Mouse (Mus musculus) 416B (cell line): ENCODE measurements at regions not wholly inside any gene's neighbourhood (a gene's known extent, or its start where the extent isn't known, plus 50 kb on each side); places are given as distances from the start of the nearest gene placed in this dataset.

Experiments used
- DNase-seq: peaks from one replicate; pipeline ENCODE4 v3.0.0; 2011; ENCODE audit warnings: low read depth

GRCm38 (mm10) chr7:68686396-68687139 lies 62.5 kb downstream of the Arrdc4 start:
- no peak for DNase-seq

- DNase-seq, result peak; percentile 1
These were observed 66.0 kb downstream of the Arrdc4 start for GRCm38 (mm10) chr7:68682929-68683643.

GRCm38 (mm10) chr7:68682318-68682728 lies 66.7 kb downstream of the Arrdc4 start:
- DNase-seq, result no peak

- DNase-seq, result no peak
These were observed 69.3 kb downstream of the Arrdc4 start for GRCm38 (mm10) chr7:68679770-68680169.

- DNase-seq, result peak; percentile 34
These were observed 81.0 kb downstream of the Arrdc4 start for GRCm38 (mm10) chr7:68667790-68668732.

- DNase-seq, result no peak
These were observed 81.8 kb downstream of the Arrdc4 start for GRCm38 (mm10) chr7:68667215-68667614.

- peak; percentile 2 for DNase-seq
These were observed 92.7 kb downstream of the Arrdc4 start for GRCm38 (mm10) chr7:68656354-68656753.

GRCm38 (mm10) chr7:68653534-68653933 lies 95.5 kb downstream of the Arrdc4 start:
- no peak for DNase-seq

GRCm38 (mm10) chr7:68651418-68651817 lies 97.6 kb downstream of the Arrdc4 start:
- peak; percentile 12 for DNase-seq

- DNase-seq, result no peak
These were observed 111.4 kb downstream of the Arrdc4 start for GRCm38 (mm10) chr7:68637556-68638215.

- DNase-seq, result no peak
These were observed 128.0 kb downstream of the Arrdc4 start for GRCm38 (mm10) chr7:68621080-68621479.

GRCm38 (mm10) chr7:68610499-68610898 lies 138.5 kb downstream of the Arrdc4 start:
- DNase-seq, result no peak

GRCm38 (mm10) chr7:68607170-68607569 lies 141.9 kb downstream of the Arrdc4 start:
- no peak for DNase-seq

GRCm38 (mm10) chr7:68606278-68606677 lies 142.8 kb downstream of the Arrdc4 start:
- no peak for DNase-seq

- DNase-seq, result no peak
These were observed 145.3 kb downstream of the Arrdc4 start for GRCm38 (mm10) chr7:68603711-68604110.

GRCm38 (mm10) chr7:68602003-68602402 lies 147.0 kb downstream of the Arrdc4 start:
- no peak for DNase-seq

GRCm38 (mm10) chr7:68594017-68594386 lies 155.0 kb downstream of the Arrdc4 start:
- DNase-seq, result no peak

GRCm38 (mm10) chr7:68593344-68594016 lies 155.6 kb downstream of the Arrdc4 start:
- no peak for DNase-seq

GRCm38 (mm10) chr7:68582540-68583325 lies 166.3 kb downstream of the Arrdc4 start:
- no peak for DNase-seq

- DNase-seq, result peak; percentile 27
These were observed 168.4 kb downstream of the Arrdc4 start for GRCm38 (mm10) chr7:68580650-68581049.
